15 mouse cellular contexts compared by ENCODE assay signal in genomic region chr9:77252134-77252533, GRCm38 (mm10).
DNase-seq lines count a peak whose midpoint lies in the region; TF ChIP-seq lines count a peak whose summit lies in the region.
"Had no signal": no experiment of that assay in that cellular context is flagged by ENCODE, and none has a peak within 500 bp of the region (broad histone marks: within the 10 kb centered on the region; RNA-seq: fewer than 3 reads in every experiment).

No protein-coding gene starts in this region.

- DNase-seq in heart, adult 18-20 months = peak; percentile 57 to 72
- no peak for DNase-seq in heart, embryonic 10.5 days (ENCODE audit: low spot score)
- peak; percentile 11 to 38 for DNase-seq in heart, postnatal 10 days
- DNase-seq in spleen, postnatal 14 days (ENCODE audit: low spot score in 2 of 2) = no peak
- no peak for DNase-seq in T-cell, adult 2 months (ENCODE audit: low spot score)
- DNase-seq: adrenal gland, adult 8-10 months; kidney, adult 11 months; kidney, postnatal 36 days; lung, adult 2 months had no signal

- no peaks in the 10 kb centered on the region for H3K27me3 ChIP-seq in heart, embryonic 10.5 days (ENCODE audit: insufficient read depth, poor library complexity, severe bottlenecking)
- H3K27me3 ChIP-seq: CH12.LX; limb, embryonic 13.5 days; neural tube, embryonic 15.5 days had no signal

- H3K4me3 ChIP-seq in heart, embryonic 10.5 days = no peak overlapping the region
- peak overlapping the region; percentile 59 for H3K4me3 ChIP-seq in cortical plate, adult 2 months (ENCODE audit: insufficient read depth, low read length)
- peak overlapping the region; percentile 50; the same call in 1 of the 2 replicates for H3K4me3 ChIP-seq in olfactory bulb, adult 2 months (ENCODE audit: insufficient read depth, low read depth, low read length)
- H3K4me3 ChIP-seq: limb, embryonic 13.5 days; neural tube, embryonic 15.5 days had no signal

- no peak overlapping the region for H3K27ac ChIP-seq in heart, embryonic 10.5 days
- H3K27ac ChIP-seq in cortical plate, adult 2 months (ENCODE audit: insufficient read depth, low read length) = peak overlapping the region; percentile 72; the same call in 1 of the 2 replicates
- peak overlapping the region; percentile 58; the same call in 1 of the 2 replicates for H3K27ac ChIP-seq in olfactory bulb, adult 2 months (ENCODE audit: insufficient read depth, low read depth, low read length)
- H3K27ac ChIP-seq: hindbrain, embryonic 14.5 days; limb, embryonic 13.5 days; neural tube, embryonic 15.5 days had no signal

- no peak for TF ChIP-seq POLR2A in cortical plate, adult 2 months (IDR thresholded peaks at IDR 0.05; ENCODE audit: extremely low read depth, insufficient read depth, low read length)
- no peak for TF ChIP-seq POLR2A in olfactory bulb, adult 2 months (IDR thresholded peaks at IDR 0.05; ENCODE audit: insufficient read depth, low read depth, low read length)

- intact Hi-C loops in heart, postnatal 10 days (cut with DNase I) = no loop called here

- WGBS in heart, embryonic 10.5 days = 80% methylated on average over 7 of the region's 7 CpGs
- WGBS in olfactory bulb, adult 2 months = 20% methylated on average over 7 of the region's 7 CpGs

- no peak for TF ChIP-seq CTCF in cortical plate, adult 2 months (IDR thresholded peaks at IDR 0.05; ENCODE audit: extremely low read depth, insufficient read depth, low read length)
- TF ChIP-seq CTCF in olfactory bulb, adult 2 months (IDR thresholded peaks at IDR 0.05; ENCODE audit: insufficient read depth, low read depth, low read length) = no peak

- H3K4me1 ChIP-seq in heart, embryonic 10.5 days = no peaks in the 10 kb centered on the region
- no peaks in the 10 kb centered on the region for H3K4me1 ChIP-seq in cortical plate, adult 2 months (ENCODE audit: control insufficient read depth, insufficient read depth, low read length)
- peaks cover 3% of the 10 kb centered on the region; the same call in 1 of the 2 replicates for H3K4me1 ChIP-seq in olfactory bulb, adult 2 months (ENCODE audit: control insufficient read depth, insufficient read depth, low read length)
- H3K4me1 ChIP-seq: limb, embryonic 13.5 days; neural tube, embryonic 15.5 days had no signal

- H3K9me3 ChIP-seq in heart, embryonic 10.5 days = no peaks in the 10 kb centered on the region
- H3K9me3 ChIP-seq: neural tube, embryonic 15.5 days had no signal

- peaks cover 7% of the 10 kb centered on the region; the same call in 1 of the 2 replicates for H3K36me3 ChIP-seq in heart, embryonic 10.5 days
- H3K36me3 ChIP-seq: limb, embryonic 13.5 days; neural tube, embryonic 15.5 days had no signal

Comparison
In these comparisons a context has a peak if more than half of its experiments do, and no peak if none do; other contexts are left out.
1. DNase-seq: peak in heart, adult 18-20 months (2 of 2) and heart, postnatal 10 days (2 of 2); none in heart, embryonic 10.5 days (single experiment), spleen, postnatal 14 days (0 of 2) and T-cell, adult 2 months (single experiment).